Mouse (Mus musculus): ENCODE results near the gene BC037034.
"Not testable (repeated sequence)": the region's sequence is repeated elsewhere in the genome, so short reads cannot be mapped to it uniquely, and the experiment has no call there.

BC037034 gene

GRCm38 (mm10) chr5:138219864-138220263 is 44.0 kb downstream of the BC037034 start:
- DNase-seq (ENCODE audit: low spot score in 2 of 2): no peak

- not testable (repeated sequence) for DNase-seq (ENCODE audit: low spot score in 2 of 2)
Measured at GRCm38 (mm10) chr5:138216632-138217031, 47.2 kb downstream of the BC037034 start.
